Mouse (Mus musculus) left cerebral cortex, postnatal 14 days (tissue): ENCODE data around the gene Disc1. TPM values are rescaled to one million over a fixed set of nuclear protein-coding genes. Genes with fewer than 3 reads are reported as not detected.

ENCODE experiments used
- DNase-seq, 2 experiments: peaks; one replicate each; pipeline ENCODE4 v3.0.0; 2021 to 2022; ENCODE audit warnings: low spot score in 2 of 2, mixed read lengths in 1 of 2
- intact Hi-C: fragments of 180-260 bp; cut with DNase I; formaldehyde crosslinking; loops from one replicate; pipeline ENCODE4 v1.15.1; 2025
- total RNA-seq, 2 experiments: library from RNA; stranded (reverse); gene quantifications; 2 replicates each; pipeline ENCODE4 v1.2.3; 2021

Gene Disc1
- total RNA-seq, 2 experiments from 2014 or later, result 1.9 to 4.0 TPM

DNA sequence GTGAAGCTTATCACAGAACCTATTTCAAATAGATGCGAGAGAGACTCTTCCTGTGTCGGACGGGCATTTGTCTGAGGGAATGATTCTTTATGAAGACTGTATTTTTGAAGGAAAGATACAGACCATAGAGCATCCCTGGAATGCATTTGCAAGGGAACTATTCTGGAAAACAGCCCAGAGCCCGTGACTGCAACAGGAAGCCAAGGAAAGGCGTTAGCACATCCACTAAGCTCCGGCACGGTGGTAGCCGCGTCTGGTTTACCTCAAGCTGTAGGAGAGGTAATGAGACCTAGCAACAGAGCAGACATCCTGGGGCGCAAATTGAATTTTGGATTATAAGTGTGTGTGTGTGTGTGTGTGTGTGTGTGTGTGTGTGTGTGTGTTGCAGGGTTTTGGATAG, 188.4 kb downstream of the Disc1 start:
- intact Hi-C loops, result no loop called here
- DNase-seq, result no peak

GRCm38 (mm10) chr8:125242921-125243320, 188.9 kb downstream of the Disc1 start:
- DNase-seq, result no peak
- intact Hi-C loops, result no loop called here

DNA sequence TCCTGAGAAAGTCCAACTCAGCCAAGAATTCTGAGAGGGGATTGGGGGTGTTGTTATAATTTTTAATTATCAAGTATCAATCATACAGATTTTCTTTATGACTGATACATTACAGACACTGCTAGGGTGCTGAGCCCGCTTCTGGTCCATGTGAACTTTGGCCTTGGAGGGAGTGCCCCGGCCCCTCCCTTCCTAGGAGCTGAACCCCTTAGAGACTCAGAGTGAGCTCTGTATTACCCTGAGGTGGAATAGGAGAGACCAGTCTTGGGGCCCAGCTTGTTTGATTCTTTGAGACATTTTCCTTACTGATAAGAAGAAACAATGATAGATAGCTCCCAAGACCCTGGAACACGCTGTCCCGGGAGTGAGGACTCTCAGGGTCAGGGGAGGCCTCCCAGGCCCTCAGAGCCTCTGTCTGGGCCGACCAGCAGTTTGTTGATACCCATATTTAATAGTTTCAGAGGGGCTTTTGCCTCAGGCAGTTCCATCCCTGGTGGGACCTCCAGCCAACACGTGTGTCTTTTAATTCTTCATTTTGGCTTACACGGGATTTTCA, 192.8 kb downstream of the Disc1 start:
- no peak for DNase-seq

DNA sequence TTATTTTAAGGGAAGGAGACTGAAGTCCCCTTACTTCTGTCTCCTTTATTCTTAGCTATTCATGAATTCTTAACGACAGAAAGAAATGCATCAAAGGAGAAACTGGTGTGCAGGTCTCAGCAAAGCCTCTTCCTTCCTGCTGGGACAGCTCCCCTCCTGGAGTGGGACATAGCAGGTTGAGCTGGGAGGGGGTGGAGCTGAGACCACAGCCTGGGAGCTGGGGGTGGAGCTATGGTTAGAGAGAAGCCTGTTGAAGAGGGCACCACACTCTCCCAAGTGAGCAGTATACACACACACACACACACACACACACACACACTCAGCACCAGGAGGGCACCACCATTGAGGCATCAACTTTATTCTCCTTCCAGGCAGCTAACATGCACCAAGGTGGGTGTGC, 193.4 kb downstream of the Disc1 start:
- DNase-seq, result no peak
- intact Hi-C loops, result no loop called here

More for the DNA sequence above, 192.8 kb downstream of the Disc1 start:
- intact Hi-C loops, result no loop called here

GRCm38 (mm10) chr8:125252946-125253345, 199.0 kb downstream of the Disc1 start:
- intact Hi-C loops, result no loop called here
- no peak for DNase-seq

DNA sequence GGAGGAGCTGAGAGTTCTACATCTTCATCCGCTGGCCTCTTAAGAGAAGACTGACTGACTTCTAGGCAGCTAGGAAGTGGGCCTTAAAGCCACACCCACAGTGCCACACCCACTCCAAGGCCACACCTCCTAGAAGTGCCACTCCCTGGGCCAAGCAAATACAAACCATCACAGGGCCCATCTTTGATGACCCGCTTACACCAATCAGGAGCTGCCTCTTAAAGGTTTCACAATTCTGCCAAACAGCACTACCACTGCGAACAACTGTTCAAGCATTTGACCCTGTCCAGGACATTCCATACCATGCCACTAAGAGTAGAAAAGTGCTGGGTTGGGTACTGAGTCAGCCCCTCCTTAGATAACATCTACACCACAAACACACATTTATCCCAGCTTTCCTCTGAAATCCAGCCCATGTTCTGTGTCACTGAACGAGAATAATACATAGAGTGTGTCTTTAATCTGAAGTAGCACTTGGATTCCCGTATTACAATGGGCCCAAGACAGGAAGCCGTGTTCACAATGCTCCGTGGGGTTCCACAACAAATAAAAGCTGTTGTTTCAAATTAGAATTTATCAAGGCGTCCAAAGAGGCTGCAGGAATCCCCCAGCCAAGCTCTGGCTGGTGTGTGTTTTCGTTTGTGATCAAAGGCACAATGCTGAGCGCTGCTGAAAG, 199.6 kb downstream of the Disc1 start:
- no peak for DNase-seq
- intact Hi-C loops, result no loop called here

DNA sequence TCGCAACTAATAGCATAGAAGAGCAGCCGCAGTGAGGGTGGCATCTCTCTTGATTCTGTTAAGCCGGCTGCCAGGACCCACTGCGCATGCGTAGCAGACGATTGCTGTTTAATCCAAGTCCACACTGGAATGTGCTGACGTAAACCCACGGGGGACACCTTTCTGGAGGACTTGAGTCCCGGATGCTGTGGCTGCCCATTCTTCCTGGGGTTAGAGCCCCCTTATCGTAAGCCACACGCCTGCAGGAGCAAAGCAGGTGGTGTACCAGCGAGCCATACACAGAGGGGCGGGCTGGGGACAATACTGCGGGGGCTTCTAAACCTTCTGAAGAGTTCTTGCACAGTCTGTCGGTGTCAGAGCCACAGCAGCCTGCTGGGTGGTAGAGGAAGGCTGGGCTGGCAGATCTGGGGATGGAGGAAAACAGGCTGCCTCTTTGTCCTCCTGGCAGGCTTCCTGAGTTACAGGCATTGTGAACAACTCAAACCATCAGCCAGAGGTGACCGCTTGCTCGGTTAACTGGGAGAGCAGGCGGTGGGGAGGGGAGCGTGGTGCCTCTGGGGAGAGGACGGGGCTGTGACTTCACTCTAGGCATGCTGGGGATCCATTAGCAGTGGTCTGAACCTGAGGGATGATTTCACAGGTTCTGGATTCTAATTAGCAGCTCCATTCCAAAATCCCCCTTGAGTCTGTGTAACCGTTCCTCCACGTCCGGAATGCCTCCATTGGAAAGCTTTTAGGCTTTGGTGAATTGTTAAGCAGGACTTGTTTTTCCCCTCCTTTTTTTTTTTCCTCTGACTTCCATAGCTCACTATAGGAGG, 200.4 kb downstream of the Disc1 start:
- DNase-seq, result peak; percentile 95 to 97
- intact Hi-C loops, result no loop called here

DNA sequence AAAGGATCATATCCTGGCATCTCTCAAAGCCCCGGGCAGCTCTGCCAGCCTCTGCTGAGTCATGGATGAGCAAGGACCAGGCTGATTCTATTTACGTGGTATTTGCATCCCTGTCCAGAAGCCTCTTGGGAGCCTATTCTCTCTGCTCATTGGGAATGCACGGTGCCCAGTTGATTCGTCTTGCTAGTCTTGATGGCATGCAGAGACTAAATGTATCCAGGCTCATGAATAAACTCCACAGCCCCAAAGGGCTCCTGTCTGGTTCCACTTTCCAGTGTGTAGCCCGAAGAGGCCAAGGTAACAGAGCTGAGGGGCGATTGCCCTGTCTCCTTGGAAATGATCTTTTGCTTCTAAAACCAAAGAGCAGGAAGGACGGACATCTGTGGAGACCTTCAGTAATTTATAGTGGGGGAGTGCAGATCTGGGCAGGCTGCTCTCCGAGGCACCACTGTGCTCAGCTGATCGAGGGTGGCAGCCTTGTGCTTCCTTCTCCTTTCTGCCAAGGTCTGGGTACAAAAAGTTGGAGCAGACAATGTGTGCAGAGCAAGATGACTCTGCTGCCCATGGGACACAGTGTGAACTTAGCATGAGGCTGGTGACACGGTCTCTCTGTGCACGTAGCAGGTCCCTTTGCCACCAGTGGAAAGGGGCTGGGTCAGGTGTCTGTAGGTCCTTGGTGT, 201.2 kb downstream of the Disc1 start:
- intact Hi-C loops, result no loop called here

DNA sequence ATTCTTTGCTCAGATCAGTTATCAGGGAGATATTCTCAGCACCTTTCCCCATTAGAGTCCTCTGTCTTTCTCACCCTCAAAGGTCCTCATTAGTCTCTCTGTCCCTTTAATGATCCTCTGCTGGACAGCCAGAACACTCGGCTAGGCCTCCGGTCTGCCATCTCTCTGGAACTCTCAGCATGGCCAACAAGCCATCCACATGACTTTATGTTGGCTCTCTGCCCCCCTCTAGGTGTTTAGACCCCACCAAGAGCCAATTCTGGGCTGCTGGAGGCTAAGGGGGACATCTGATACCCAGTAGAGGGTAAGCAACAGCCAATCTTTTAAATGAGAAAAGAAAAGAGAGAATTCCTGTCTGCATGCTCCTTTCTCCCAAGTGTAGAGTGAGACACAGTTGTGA, 203.7 kb downstream of the Disc1 start:
- intact Hi-C loops, result no loop called here
- no peak for DNase-seq

More for the DNA sequence above, 201.2 kb downstream of the Disc1 start:
- peak; percentile 50 to 53 for DNase-seq

GRCm38 (mm10) chr8:125258806-125259500, 205.0 kb downstream of the Disc1 start:
- no peak for DNase-seq
- intact Hi-C loops, result no loop called here

GRCm38 (mm10) chr8:125268181-125268705, 214.2 kb downstream of the Disc1 start:
- no peak for DNase-seq
- intact Hi-C loops, result no loop called here

GRCm38 (mm10) chr8:125270292-125270691, 216.3 kb downstream of the Disc1 start:
- intact Hi-C loops, result no loop called here
- DNase-seq, result no peak

DNA sequence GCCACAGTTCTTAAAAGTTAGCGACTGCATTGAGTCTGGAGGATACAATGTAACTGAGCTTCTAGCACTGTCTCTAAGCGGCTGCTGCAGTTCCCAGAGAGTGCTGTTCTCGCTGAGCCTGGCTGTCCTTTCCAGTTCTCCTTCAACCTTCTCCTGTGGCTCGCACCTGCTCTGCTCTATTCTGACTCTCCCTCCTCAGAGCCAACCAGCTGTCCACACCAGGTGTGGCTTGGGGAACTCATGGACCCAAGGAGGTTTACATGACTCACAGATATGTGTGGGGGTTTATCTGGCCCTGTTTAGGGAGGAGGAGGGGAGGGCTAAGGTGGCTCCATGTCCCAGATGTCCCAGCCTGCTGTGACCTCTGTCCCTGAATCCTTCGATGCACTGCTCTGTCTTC, 217.4 kb downstream of the Disc1 start:
- intact Hi-C loops, result no loop called here

DNA sequence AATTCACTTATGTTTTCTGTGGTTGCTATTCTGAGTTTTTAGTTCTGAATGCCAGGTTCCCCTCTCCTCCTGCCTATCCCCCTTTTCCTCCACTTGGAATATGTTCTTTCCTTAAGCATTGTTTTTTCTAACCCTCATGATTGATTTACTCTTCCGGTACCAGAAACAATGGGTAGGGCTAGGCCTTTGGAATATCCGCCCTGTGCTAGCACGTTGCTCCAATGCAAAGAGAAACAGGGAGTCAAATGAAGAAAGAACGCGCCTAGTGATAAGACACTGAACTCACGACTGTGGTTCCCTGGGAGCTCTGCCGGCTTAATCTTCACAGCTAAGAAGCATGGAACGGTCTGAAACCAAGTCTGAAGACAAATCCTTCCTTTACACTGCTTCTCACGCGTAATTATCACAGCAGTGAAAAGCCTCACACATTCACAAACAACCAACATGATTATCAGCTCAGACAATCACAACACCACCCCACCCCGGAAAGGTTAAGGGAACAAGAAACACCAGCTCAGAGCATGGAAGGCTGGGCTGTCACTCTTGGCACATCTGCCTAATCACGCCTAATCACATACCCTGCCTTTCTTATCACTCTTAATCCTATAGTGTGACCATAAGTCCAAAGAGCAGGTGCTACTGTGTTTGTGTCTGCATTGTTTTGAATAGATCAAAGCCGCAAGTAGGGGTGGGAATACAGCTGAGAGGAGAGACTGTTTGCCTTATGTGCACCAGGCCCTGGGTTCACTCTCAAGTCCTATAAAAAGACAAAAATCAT, 218.3 kb downstream of the Disc1 start:
- no peak for DNase-seq
- intact Hi-C loops, result no loop called here

More for the DNA sequence above, 217.4 kb downstream of the Disc1 start:
- DNase-seq, result no peak

GRCm38 (mm10) chr8:125277071-125277682, 223.2 kb downstream of the Disc1 start:
- no peak for DNase-seq
- intact Hi-C loops, result no loop called here

DNA sequence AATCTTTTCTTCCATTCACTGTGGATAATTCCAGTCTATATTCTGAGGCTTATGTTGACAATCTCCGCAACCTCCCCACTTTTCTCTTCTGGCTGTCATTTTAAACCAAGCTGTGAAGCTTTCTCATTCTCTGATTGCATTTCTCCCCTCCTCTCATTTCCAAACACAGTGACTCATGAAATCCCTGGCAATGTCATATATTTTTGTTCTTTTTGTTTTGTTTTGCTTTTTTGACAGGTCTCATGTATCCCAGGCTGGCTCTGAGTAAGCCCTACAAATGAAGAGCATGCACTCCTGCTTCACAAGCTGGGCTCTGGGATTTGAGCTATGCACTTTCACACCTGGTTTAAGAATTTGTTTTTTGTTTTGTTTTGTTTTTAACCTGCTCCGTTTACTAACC, 225.2 kb downstream of the Disc1 start:
- no peak for DNase-seq
- intact Hi-C loops, result no loop called here

DNA sequence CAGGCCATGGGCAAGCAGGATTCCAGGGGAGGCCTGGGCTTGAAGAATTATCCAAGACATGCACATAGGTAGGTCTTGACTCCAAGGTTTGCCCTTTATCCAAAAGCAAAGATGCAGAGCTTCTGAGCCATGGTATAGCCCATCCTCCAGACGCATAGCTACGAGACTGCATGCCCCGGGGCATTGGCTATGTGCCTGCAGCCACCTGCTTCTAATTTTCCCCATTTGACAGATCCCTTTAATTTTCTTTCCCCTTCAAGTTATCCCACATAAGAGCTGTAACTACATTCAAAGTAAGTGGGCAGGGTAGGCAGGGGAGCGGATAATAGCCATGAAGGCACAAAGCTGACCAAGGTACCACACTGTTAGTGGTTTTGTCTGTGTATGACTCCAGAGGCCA, 225.9 kb downstream of the Disc1 start:
- DNase-seq, result no peak
- intact Hi-C loops, result no loop called here

- no peak for DNase-seq
- intact Hi-C loops, result no loop called here
Observed at GRCm38 (mm10) chr8:125282531-125282930, 228.5 kb downstream of the Disc1 start.
